Mouse (Mus musculus): ENCODE measurements around the gene Gsg1.

Gsg1 gene

DNA sequence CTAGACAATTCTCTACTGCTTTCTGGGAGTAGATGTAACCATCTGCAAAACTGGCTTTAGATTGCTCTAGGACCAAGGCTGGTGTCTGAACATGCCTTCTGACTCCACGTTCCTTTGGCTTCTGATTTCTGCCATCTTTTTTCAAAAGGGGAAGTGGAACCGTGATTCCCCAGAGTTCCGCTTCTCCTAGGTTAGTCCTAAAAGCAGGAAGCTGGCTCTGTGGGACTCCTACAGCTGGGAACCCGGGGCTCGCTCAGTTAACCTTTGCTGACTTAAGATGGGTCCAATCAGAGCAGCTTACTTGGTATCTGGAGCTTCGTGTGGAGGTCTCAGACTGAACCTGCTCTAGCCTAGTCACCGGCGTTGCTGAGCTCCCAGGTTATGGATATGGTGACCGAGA, 7.0 kb upstream of the Gsg1 start:
- peak; percentile 52 for DNase-seq (ENCODE audit: low read depth, low spot score)

DNA sequence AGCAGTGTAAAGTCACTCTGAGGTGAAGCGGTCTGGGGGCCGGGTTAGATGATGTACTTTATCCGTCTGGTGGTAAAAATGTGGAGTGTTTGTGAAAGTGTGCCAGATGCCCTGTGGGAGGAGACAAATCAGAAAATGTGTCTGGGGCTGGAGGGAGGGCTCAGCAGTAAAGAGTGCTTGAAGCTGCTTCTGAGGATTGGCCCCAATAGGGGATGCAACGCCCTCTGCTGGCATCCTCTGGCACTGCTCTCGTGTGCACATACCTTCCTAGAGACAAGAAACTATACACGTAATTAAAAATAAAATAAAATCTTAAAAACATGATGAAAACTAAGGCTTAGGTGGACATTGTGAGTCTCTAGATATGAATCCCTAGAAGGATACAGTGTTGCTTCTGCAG, 6.3 kb upstream of the Gsg1 start:
- peak; percentile 86 for DNase-seq (ENCODE audit: low read depth, low spot score)

DNA sequence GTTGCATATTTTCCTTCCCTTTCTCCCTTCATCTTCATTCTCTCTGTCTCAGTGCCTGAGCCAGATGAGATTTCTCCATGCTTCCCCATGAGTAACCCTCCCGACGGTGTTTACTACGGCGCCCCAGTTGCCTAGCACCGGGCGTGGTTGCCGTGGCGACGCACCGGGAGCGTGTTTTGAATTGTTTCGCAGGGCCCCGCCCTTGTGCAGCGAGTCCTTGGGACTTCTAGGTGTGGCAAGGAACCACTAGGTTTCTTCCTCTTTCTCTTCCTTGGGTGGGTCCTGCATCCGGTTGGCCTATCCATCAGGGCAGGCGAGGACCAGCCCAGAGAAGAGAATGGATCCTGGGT, 1.4 kb downstream of the Gsg1 start:
- peak; percentile 98 for DNase-seq (ENCODE audit: low read depth, low spot score)

DNA sequence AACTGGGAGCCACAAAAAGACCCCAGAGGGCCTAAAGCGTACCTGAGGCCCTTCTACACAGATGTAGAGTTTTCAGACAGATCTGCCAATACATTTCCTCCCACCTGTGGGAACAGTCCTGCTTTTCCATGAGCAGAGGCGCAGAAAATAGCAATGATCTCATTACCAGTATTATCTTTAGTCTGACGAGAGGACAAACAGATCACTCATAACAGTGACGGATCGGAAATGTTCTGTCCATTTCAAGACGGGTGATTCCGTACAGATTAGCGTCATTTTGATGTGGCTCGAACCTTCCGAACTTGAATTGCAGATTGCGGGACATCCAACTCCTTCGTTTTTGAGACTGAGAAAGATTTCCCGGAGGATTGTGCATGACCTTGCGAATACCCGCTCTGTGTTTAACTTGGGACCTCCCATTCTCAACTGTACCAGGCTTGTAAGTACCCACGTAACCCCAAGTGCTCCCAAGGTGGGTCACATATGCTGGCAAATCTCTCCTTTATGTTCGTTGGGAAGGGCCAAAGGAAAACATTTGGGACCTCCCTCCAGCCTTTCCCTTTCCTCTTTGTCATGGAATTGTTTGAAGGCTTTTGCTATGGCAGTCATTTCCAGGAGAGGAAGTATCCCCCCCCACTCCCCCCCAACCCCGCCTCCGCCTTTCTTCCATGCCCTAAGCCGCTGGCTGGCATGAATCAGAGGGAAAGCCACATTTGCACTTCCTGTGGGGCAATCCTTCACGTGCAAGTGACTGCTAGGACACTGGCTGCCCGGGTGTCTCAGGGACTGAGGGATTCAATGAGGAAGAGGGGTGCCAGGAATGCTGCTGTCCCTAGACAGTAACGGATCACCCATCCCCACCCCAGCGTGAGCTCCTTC, 2.1 kb downstream of the Gsg1 start:
- peak; percentile 86 for DNase-seq (ENCODE audit: low read depth, low spot score)

DNA sequence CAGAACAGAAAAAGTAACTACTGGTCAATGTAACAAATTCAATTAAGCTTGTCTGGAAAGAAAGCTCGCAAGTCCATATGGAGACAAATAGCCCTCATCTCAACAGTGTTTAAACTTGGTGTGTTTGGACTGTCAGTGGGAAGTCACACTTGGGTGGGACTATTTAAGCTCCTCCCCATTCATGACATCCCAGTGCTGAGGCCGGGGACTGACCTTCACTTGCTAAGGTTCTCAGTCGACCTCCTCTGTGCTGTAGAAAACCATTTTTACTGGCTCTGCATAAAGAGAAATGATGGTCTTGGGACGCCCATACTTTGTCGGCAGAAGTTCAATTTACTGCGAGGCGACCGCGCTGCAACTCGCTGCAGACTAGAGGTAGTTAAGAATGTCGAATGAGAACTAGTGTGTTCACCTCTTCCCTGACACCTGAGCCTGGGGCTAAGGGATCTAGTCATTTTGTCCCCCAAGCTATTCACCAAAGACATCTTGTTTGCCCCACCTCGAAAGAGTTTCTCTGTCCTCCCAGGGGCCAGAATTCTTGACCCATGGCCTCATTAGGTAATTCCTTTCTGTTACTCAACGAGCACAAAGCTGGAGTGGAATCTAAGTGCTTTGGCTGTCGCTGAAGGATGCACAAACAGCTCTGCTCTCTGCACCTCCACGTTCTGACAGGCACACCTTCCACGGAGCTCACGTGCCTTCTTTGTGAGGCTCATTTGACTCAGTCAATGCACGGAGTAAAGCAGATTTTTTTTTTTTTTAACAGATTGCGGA, 3.0 kb downstream of the Gsg1 start:
- peak; percentile 50 for DNase-seq (ENCODE audit: low read depth, low spot score)

DNA sequence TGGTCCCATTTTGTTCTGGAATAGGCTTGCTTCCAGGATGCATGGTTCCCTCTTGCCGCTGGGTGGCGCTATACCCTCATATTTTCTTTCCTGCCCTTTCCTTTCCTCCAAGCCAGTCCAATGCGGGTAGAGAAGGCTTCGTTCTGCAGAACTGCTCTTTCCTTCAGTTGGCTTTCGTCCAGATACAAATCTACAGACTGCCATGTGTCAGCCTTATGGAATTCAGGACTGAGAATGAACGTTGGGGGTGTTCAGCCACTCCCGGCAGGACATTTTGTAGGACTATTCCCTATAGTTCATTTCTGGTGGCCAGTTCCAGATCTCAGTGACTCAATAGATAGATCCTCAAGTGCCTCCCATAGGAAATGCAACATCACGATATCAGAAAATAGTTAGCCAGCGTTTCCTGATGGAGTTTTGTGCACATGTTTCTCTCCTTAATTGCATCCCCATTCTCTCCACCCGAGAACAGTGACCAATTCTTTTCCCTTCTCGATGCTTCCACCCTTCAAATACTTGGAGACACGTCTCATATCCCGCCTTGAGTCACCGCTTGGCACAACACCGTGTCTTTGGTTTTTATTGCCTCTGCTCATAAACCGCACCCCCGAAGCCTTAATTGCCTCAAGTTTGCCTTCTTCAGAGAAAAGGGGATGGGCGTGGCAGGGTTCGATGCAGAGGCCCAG, 4.2 kb downstream of the Gsg1 start:
- DNase-seq (ENCODE audit: low read depth, low spot score): peak; percentile 74

DNA sequence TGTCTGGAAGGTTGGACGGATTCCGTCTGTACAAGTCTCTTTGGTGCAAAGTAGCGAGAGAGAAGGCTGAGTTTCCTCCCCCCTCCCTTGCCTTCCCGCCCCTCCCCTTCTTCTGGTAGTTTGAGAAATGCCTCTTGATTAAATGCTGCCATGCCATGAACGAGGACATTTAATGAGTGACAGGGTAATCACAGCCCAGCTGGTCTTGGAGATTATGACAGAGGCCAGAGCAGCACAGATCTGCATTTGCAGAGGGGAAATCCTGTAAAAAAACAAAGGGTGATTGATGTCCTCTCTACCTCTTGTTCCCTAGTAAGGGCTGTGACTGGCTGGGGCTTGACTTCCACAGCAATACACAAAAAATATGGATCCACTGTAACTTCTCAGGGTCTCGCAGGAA, 6.3 kb downstream of the Gsg1 start:
- no peak for DNase-seq (ENCODE audit: low read depth, low spot score)

DNA sequence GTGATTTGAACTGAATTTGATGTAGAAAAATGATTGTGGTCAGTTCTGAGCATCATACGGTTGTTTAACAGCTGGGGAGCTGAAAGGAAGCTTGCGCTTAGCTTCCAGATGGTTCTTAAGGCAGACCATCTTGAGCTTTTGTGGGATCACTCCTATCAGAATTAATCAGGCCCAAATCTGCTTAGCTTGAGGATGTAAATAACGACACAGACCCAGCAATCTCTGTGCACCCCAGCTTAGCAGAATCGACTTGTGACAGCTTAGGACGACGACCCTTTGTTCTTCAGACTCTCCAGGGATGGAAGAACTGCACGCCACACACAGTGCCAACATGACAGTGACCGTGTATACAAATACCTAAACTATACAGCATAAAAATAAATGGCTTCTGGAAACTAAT, 8.6 kb downstream of the Gsg1 start:
- no peak for DNase-seq (ENCODE audit: low read depth, low spot score)

DNA sequence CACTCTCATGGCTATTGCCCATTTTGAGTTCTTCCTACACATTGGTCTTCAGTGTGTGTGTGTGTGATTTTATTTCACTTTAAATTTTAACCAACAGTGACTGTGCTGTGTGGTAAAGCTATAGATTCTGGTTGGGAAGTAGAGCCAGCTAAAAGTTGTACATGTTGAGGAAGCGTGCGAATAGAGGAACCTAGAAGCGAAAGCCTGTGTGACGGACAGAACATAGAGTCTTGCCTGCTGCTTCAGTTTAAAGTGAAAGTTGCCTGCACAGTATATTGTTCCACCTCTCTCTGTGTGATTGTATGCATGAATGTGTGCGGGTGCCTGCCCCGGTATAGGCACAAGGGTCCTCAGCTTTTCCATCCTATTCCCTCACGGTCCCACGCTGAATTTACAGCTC, 13.8 kb downstream of the Gsg1 start:
- DNase-seq (ENCODE audit: low read depth, low spot score): no peak

DNA sequence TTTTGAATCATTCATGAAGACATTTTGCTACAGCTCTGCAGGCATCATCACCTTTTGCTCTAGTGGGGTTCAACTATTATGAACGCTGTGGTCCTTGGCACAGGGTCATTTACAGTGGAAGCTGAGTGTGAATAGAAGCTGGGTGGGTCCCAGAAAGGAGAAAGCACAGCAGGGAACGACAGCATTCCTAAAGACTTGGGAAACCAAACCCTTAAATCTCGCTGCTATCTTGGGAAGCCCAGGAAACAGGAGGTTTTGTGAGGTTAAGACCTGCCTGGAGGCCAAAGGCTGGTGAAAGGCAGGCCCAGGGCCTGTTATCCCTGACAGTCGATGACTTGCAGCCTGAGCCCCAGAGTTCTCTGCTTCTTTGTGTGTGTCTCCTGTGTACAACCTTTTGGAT, 15.9 kb downstream of the Gsg1 start:
- DNase-seq (ENCODE audit: low read depth, low spot score): peak; percentile 70

DNA sequence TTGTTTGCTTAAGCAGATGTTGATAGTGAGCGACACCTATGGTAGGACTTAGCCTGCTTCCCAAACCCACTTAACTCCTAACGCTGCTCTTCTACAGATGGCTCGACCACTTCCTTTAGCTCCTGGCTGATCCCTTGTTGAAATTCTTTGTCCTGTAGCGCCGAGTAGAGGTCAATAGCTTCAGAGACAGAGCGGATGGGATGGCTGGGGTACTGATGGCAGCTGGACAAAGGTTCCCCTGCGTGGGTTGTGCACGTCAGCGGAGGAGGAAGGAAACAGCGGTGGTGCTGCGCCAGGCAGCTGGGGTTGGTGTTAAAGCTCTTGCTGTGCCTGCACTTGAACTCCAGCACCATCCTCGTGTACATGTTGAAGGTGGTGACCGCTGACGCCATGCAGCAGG, 16.8 kb downstream of the Gsg1 start:
- DNase-seq (ENCODE audit: low read depth, low spot score): peak; percentile 42

DNA sequence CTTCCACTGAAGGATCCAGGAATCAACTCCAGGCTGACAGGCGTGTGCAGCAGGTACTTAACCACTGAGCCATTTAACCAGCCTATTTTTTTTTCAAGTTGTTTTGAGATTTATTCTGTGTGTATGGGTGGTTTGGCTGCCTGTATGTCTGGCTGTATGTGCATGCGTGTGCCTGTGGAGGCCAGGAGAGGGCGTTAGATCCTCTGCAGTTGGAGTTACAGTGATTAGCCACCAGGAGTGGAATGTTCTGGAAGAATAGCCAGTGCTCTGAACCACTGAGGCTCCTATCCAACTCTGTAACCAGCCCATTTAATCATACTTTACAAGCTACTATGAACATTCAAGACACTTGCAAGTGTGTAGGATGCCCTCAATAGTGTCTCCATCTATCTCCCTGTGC, 17.6 kb downstream of the Gsg1 start:
- DNase-seq (ENCODE audit: low read depth, low spot score): peak; percentile 66

DNA sequence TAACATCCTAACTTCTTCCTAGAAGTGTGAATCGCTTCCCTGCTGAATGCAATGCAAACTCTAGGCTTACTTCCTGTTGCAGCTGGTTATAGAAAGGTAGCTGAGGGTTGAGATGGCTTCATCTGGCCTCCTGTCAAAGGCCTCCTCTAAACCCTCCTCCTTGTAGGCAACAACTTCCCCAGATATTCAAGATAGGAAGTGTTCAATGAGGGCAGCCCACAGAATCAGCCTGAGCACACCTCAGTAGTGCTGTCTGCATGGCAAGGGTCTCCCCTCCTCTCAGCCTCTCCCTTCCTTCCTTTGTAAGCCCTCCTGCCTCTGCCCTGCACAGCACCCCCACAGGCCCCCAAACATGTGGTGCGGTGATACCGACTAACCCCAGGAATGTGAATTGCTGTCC, 18.4 kb downstream of the Gsg1 start:
- peak; percentile 58 for DNase-seq (ENCODE audit: low read depth, low spot score)

DNA sequence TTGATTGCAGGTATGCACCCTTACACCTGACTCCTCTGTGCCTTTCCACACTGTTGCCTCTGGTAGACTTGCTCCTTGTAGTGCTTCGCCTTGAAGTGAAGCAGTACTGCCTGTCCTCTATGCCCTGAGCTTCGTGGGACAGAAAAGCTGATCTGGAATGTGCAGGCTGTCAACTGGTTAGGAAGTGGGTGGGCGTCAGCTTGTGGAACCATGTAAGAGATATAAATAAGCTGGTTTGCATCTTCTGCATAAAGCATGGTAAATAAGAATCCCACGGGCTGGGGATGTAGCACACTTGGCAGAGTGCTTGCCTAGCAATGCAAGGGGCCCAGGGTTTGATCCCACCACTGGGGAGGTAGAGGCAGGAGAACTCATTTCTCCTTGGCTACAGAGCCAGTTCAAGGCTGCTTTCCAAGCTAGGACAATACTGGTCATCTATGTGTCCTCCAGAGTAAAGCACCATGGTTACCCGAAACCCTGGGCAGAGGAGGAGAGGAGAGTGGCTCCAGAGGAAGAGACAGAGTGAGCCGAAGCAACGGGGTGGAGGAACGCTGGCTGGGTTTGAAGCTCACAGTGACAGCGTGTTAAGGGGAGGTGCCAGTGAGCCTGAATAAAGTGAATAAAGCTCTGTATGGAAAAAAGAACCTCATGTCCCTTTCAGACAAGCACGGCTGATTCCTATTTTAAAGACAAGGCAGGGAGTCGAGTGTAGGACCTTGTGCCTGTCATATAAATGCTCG, 21.5 kb downstream of the Gsg1 start:
- no peak for DNase-seq (ENCODE audit: low read depth, low spot score)

DNA sequence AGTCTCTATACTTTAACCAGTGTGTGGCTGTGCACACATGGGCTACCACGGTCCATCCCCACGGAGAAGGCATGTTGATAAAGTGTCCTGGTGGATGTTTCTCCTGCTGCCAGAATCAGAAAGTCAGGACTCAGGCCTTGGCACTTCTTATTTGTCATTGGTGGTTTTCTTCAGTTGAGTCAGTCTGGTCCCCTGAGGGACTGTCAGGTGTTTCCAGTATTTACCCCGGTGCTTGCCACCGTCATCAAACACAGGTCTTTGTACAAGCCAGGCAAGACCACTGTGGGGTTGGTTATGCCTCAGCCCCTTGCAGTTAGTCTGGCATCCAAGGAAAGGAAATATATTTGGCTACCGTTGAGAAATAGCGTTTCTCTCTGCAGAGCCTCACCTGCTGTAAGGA, 23.6 kb downstream of the Gsg1 start:
- no peak for DNase-seq (ENCODE audit: low read depth, low spot score)

DNA sequence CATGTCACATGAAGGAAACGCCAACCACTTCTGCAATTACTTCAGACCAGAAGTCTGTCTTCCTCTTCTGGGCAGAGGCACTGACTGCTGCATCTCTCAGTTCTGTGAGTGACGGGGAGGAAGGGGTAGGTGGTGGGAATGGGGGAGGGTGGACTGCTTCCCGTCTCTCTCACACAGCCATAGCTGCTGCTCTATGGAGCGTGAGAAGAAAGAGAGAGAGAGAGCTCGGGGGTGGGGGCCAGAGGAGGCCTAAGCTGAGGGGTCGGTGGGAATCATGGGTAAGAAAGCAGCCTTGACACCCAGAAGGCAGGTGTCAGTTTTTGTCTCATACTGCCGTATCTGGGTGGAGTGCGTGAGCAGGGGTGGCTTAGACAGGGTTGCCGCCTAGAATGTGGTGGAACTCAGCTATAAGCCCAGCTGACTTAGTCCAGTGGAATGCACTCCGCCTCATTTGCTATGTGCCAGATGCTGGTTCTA, 25.6 kb downstream of the Gsg1 start:
- no peak for DNase-seq (ENCODE audit: low read depth, low spot score)

DNA sequence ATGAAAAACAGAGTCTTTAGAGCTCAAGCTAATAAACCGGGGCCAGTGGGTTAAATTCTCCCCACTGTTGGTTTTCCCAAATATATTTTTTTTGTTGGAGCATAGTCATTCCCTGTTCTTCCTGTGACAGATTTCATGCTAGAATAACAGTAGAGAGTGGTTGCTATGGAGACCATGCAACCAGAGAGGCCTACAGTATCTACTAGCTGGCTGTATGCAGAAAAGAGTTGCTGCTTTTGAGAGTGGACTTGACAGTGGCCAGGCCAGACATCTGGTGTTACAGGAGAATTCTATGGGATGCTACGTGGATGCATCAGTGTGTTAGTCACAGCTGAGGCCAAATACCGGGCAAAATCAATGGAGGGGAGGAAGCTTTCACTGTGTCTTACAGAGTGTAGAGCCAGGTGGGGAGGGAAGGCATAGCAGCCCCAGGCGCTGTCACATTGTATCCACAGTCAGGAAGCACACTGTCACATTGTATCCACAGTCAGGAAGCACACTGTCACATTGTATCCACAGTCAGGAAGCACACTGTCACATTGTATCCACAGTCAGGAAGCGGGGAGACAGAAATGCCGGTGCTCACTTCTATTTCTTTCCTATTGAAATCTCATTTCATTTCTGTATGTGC, 30.2 kb downstream of the Gsg1 start:
- no peak for DNase-seq (ENCODE audit: low read depth, low spot score)

DNA sequence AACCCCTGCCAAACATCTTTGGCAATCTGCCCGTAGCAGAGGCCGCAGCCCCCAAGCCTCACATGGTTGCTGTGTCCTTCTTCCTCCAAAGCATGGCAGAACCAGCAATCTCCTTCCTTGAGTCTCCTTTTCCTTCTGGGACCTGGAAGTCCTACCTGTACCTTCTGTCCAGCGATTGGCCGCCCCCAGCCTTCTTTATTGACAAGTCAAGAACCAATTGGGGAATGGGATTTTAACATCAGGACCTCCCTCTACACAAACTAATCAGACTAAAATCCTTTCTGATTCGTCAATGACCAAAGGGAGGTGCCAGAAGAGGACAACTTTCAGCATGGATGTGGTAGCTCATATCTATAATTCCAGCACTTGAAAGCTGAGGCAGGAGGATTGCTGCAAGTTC, 34.2 kb downstream of the Gsg1 start:
- peak; percentile 72 for DNase-seq (ENCODE audit: low read depth, low spot score)

DNA sequence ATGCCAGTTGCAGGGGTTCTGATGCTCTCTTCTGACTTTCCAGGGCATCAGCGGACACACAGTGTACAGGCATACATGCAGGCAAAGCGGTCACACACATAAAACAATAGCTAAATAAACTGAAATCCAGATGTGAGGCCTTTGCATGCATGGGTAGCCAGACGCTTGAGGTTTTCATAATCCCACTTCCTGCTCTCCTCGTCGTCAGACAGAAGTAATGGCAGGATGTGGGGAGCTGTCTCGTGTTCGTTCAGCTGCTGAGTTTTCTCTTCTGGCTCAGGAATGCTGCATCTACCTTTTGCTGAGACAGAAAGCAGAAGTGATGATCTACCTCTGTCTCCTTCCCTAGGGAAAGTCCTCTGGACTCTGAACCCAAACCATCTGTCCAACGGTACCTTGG, 35.8 kb downstream of the Gsg1 start:
- DNase-seq (ENCODE audit: low read depth, low spot score): no peak

DNA sequence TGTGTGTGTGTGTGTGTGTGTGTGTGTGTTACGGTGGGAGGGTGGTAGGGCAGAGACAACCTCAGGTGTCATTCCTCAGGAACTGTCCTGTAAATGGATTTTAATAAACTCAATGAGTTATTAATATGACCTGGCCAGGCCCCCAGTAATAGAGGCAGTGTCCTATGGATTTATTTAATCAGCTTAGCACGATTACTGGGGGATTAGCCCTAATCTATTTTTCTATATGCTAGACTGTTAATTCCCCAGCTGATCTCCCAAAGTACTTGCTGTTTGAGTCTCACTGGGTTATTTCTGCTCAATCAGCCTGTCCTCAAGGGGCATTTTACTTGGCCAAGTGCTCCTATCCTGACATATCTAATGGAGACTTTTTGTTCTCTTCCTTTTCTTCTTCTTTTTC, 41.5 kb downstream of the Gsg1 start:
- DNase-seq (ENCODE audit: low read depth, low spot score): no peak

DNA sequence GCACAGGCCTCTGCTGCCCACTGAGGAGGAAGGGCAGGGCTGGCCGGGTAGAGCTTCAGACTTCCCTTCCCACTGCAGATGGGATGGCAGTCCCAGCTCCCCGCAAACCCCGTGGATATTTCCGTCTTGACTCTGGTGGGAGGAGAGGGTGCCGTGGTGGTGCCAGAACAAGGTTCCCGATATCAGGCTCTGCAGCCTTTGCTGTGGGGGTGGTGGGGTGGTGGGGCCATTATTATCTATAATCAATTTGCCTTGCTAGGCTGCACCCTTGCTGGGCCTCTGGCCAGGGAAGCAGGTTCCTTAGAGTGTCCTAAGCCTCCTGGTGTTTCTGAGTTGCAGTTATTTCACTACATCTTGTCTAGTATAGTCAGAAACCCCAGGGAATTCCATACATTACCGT, 43.0 kb downstream of the Gsg1 start:
- no peak for DNase-seq (ENCODE audit: low read depth, low spot score)
